In the genomic region with DNA sequence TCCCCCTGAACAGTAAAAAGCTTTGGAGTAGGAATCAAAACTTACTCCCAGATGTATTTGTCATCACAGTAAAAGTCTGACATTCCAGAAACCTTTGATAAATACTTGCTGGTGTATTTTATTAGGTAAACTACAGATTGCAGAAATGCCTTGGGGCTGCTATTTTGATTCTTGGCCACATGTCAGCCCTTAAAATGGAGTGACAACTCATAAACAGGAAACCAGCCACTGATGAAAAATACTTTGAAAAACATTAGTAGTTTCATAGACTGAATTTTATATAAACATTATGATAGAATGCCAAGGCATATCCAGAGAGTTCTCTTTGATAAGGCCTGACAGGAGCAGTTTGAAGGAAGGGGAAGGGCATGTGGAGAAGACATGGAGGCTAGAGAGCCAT, we compare ENCODE assay signal across 23 mouse cellular contexts.
"Had no signal": no experiment of that assay in that cellular context is flagged by ENCODE, and none has a peak within 500 bp of the region (broad histone marks: within the 10 kb centered on the region; RNA-seq: fewer than 3 reads in every experiment).

No protein-coding gene starts in this region.

- H3K4me3 ChIP-seq: layer of hippocampus, adult 2 months; limb, embryonic 10.5 days; limb, embryonic 13.5 days; liver, embryonic 12.5 days; liver, embryonic 15.5 days; lung, embryonic 15.5 days; neural tube, embryonic 12.5 days; neural tube, embryonic 15.5 days had no signal

- H3K27ac ChIP-seq: layer of hippocampus, adult 2 months; limb, embryonic 10.5 days; limb, embryonic 13.5 days; liver, embryonic 12.5 days; liver, embryonic 15.5 days; lung, embryonic 15.5 days; neural tube, embryonic 12.5 days; neural tube, embryonic 15.5 days; stomach, postnatal 0 days had no signal

- H3K27me3 ChIP-seq: limb, embryonic 13.5 days; liver, embryonic 12.5 days; liver, embryonic 15.5 days; lung, embryonic 15.5 days; neural tube, embryonic 12.5 days; neural tube, embryonic 15.5 days had no signal

- H3K9ac ChIP-seq: limb, embryonic 13.5 days; liver, embryonic 12.5 days; liver, embryonic 15.5 days; lung, embryonic 15.5 days; neural tube, embryonic 12.5 days; neural tube, embryonic 15.5 days had no signal

- H3K9me3 ChIP-seq: limb, embryonic 10.5 days; limb, embryonic 13.5 days; liver, embryonic 12.5 days; liver, embryonic 15.5 days; lung, embryonic 15.5 days; neural tube, embryonic 12.5 days; neural tube, embryonic 15.5 days had no signal

- H3K36me3 ChIP-seq: limb, embryonic 10.5 days; limb, embryonic 13.5 days; liver, embryonic 12.5 days; liver, embryonic 15.5 days; lung, embryonic 15.5 days; neural tube, embryonic 12.5 days; neural tube, embryonic 15.5 days had no signal

- DNase-seq: kidney, adult 2 months; kidney, postnatal 25 days; layer of hippocampus, adult 9-11 months; liver; midbrain, embryonic 14.5 days; right cerebral cortex, adult 18-20 months; right cerebral cortex, postnatal 14 days; right cerebral cortex, postnatal 4 days; thymus, adult 2 months; thymus, postnatal 14 days; thymus, postnatal 4 days had no signal

- ATAC-seq: inflammation-experienced regulatory T-cells, adult 6 months; intestine, postnatal 0 days; liver, embryonic 12.5 days had no signal

- H3K4me1 ChIP-seq: limb, embryonic 13.5 days; liver, embryonic 12.5 days; liver, embryonic 15.5 days; neural tube, embryonic 12.5 days; neural tube, embryonic 15.5 days had no signal

- H3K4me2 ChIP-seq: limb, embryonic 13.5 days; liver, embryonic 12.5 days; liver, embryonic 15.5 days; lung, embryonic 15.5 days; midbrain, embryonic 11.5 days; neural tube, embryonic 12.5 days; neural tube, embryonic 15.5 days had no signal
